18 mouse cellular contexts compared by ENCODE assay signal in genomic region chr16:13083155-13083798, GRCm38 (mm10).
"Had no signal": no experiment of that assay in that cellular context is flagged by ENCODE, and none has a peak within 500 bp of the region (broad histone marks: within the 10 kb centered on the region; RNA-seq: fewer than 3 reads in every experiment).

No protein-coding gene starts in this region.

- H3K27me3 ChIP-seq: limb, embryonic 13.5 days; liver, embryonic 13.5 days; stomach, embryonic 15.5 days had no signal

- H3K4me1 ChIP-seq: limb, embryonic 10.5 days; limb, embryonic 13.5 days; liver, embryonic 13.5 days; stomach, embryonic 15.5 days had no signal

- H3K27ac ChIP-seq: hindbrain, postnatal 0 days; layer of hippocampus, adult 2 months; limb, embryonic 10.5 days; limb, embryonic 13.5 days; liver, embryonic 13.5 days; stomach, embryonic 15.5 days had no signal

- ATAC-seq: hindbrain, postnatal 0 days; inflammation-experienced regulatory T-cells, adult 6 months; intestine, embryonic 16.5 days had no signal

- H3K9ac ChIP-seq: limb, embryonic 13.5 days; liver, embryonic 13.5 days; stomach, embryonic 15.5 days had no signal

- H3K36me3 ChIP-seq: limb, embryonic 10.5 days; limb, embryonic 13.5 days; liver, embryonic 13.5 days; stomach, embryonic 15.5 days had no signal

- DNase-seq: layer of hippocampus, adult 9-11 months; liver, embryonic 13.5 days; lung, adult 2 months; lung, postnatal 14 days; lung, postnatal 4 days; midbrain, embryonic 14.5 days; right cerebral cortex, adult 18-20 months; right cerebral cortex, postnatal 14 days; right cerebral cortex, postnatal 4 days; thymus, postnatal 25 days had no signal

- H3K9me3 ChIP-seq: limb, embryonic 10.5 days; limb, embryonic 13.5 days; liver, embryonic 13.5 days; stomach, embryonic 15.5 days had no signal

- H3K4me2 ChIP-seq: limb, embryonic 13.5 days; liver, embryonic 13.5 days; midbrain, embryonic 11.5 days; stomach, embryonic 15.5 days had no signal

- H3K4me3 ChIP-seq: layer of hippocampus, adult 2 months; limb, embryonic 10.5 days; limb, embryonic 13.5 days; liver, embryonic 13.5 days; stomach, embryonic 15.5 days had no signal
